Mouse (Mus musculus) MEL (cell line): Measurements from ENCODE around the gene Dppa2.

Source experiments
- CTCF ChIP-seq, 3 experiments: IDR thresholded peaks in 2 of 3; conservative IDR thresholded peaks in 1 of 3; 2 replicates each; pipeline ENCODE4 v1.5.1; 2011 to 2012; ENCODE audit warnings: low read length in 3 of 3, low read depth in 2 of 3, mild to moderate bottlenecking in 2 of 3, improper control_type of control experiment in 1 of 3, inconsistent platforms in 1 of 3, mixed read lengths in 1 of 3, moderate library complexity in 1 of 3; ENCODE audit not compliant: control insufficient read depth in 1 of 3, insufficient read depth in 1 of 3, poor library complexity in 1 of 3, severe bottlenecking in 1 of 3
- EP300 ChIP-seq, 2 experiments: IDR thresholded peaks; 2 replicates each; pipeline ENCODE4 v1.6.1; 2011; ENCODE audit warnings: improper control_type of control experiment in 2 of 2, low read length in 2 of 2, low read depth in 1 of 2, mild to moderate bottlenecking in 1 of 2
- GABPA ChIP-seq: IDR thresholded peaks from 2 replicates; pipeline ENCODE4 v1.6.1; 2012; ENCODE audit warnings: low read depth, mild to moderate bottlenecking, inconsistent platforms, low read length, improper control_type of control experiment, moderate library complexity
- POLR2AphosphoS5 ChIP-seq: IDR thresholded peaks from 2 replicates; pipeline ENCODE4 v1.6.1; 2012; ENCODE audit warnings: low read depth, borderline replicate concordance, mild to moderate bottlenecking, inconsistent platforms, low read length, moderate library complexity, mixed read lengths
- TCF12 ChIP-seq: IDR thresholded peaks from 2 replicates; pipeline ENCODE4 v1.6.1; 2014; ENCODE audit warnings: low read depth, mild to moderate bottlenecking, inconsistent platforms, low read length, improper control_type of control experiment, moderate library complexity
- ZNF384 ChIP-seq: IDR thresholded peaks from 2 replicates; pipeline ENCODE4 v1.6.1; 2012; ENCODE audit warnings: low read depth, mild to moderate bottlenecking, inconsistent platforms, low read length, improper control_type of control experiment

DNA sequence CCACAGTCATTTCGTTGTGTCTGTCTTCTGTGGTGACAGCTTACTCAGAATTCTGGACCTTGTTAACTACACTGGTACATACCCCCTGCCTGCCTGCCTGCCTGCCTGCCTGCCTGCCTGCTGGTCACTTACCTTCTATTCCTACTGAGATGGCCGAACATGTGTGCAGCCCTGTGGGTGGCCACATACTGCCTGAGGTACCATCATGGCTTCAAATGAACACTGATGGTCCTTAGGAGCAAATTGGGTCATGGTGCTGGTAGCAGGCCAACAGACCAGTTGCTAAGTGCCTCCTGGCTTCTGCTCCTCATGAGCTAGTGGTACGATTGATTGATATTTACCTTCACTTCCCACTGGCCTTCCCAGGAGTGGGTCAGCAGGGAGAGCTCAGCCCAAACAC, 28.1 kb downstream of the Dppa2 start:
- TF ChIP-seq CTCF (IDR thresholded peaks at IDR 0.05 in 2 of 3, conservative IDR thresholded peaks at IDR 0.05 in 1 of 3; ENCODE audit: control insufficient read depth in 1 of 3, insufficient read depth in 1 of 3, low read depth in 2 of 3, low read length in 3 of 3, poor library complexity in 1 of 3, severe bottlenecking in 1 of 3) (no peak), GABPA (no peak), POLR2AphosphoS5 (no peak), EP300 (IDR thresholded peaks at IDR 0.05; ENCODE audit: low read depth in 1 of 2, low read length in 2 of 2) (no peak), TCF12 (no peak), ZNF384 (no peak)
